Mouse (Mus musculus): ENCODE results near the gene Nprl3.
"Not testable (repeated sequence)": the region's sequence is repeated elsewhere in the genome, so short reads cannot be mapped to it uniquely, and the experiment has no call there.

The Nprl3 gene

GRCm38 (mm10) chr11:32267188-32267884, at the start of gene Nprl3:
Nprl3 (minus strand) TSS chr11:32267707.
- DNase-seq (ENCODE audit: low read depth, low spot score) = peak; percentile 96

- DNase-seq (ENCODE audit: low read depth, low spot score) = no peak
Observed at GRCm38 (mm10) chr11:32316009-32316408, 48.5 kb upstream of the Nprl3 start.

- DNase-seq (ENCODE audit: low read depth, low spot score) = no peak
Observed at GRCm38 (mm10) chr11:32309928-32310327, 42.4 kb upstream of the Nprl3 start.

- no peak for DNase-seq (ENCODE audit: low read depth, low spot score)
Observed at GRCm38 (mm10) chr11:32309446-32309845, 41.9 kb upstream of the Nprl3 start.

GRCm38 (mm10) chr11:32307006-32307405, 39.5 kb upstream of the Nprl3 start:
- no peak for DNase-seq (ENCODE audit: low read depth, low spot score)

GRCm38 (mm10) chr11:32303455-32303854, 35.9 kb upstream of the Nprl3 start:
- DNase-seq (ENCODE audit: low read depth, low spot score) = no peak

GRCm38 (mm10) chr11:32302824-32303419, 35.4 kb upstream of the Nprl3 start:
- no peak for DNase-seq (ENCODE audit: low read depth, low spot score)

- DNase-seq (ENCODE audit: low read depth, low spot score) = no peak
Observed at GRCm38 (mm10) chr11:32301506-32301905, 34.0 kb upstream of the Nprl3 start.

GRCm38 (mm10) chr11:32300279-32301267, 33.1 kb upstream of the Nprl3 start:
- DNase-seq (ENCODE audit: low read depth, low spot score) = no peak

GRCm38 (mm10) chr11:32299865-32300264, 32.4 kb upstream of the Nprl3 start, which contains the start of gene Hbq1a:
Hbq1a (plus strand) TSS chr11:32300069.
- DNase-seq (ENCODE audit: low read depth, low spot score) = peak; percentile 36

- DNase-seq (ENCODE audit: low read depth, low spot score) = no peak
Observed at GRCm38 (mm10) chr11:32298532-32298918, 31.0 kb upstream of the Nprl3 start.

- no peak for DNase-seq (ENCODE audit: low read depth, low spot score)
Observed at GRCm38 (mm10) chr11:32297866-32298531, 30.5 kb upstream of the Nprl3 start.

- DNase-seq (ENCODE audit: low read depth, low spot score) = not testable (repeated sequence)
Observed at GRCm38 (mm10) chr11:32297417-32297816, 29.9 kb upstream of the Nprl3 start.

GRCm38 (mm10) chr11:32296203-32296602, 28.7 kb upstream of the Nprl3 start, which contains the start of gene Hba-a2:
Hba-a2 (plus strand) TSS chr11:32296489.
- not testable (repeated sequence) for DNase-seq (ENCODE audit: low read depth, low spot score)

- not testable (repeated sequence) for DNase-seq (ENCODE audit: low read depth, low spot score)
Observed at GRCm38 (mm10) chr11:32293479-32293878, 26.0 kb upstream of the Nprl3 start.

- DNase-seq (ENCODE audit: low read depth, low spot score) = not testable (repeated sequence)
Observed at GRCm38 (mm10) chr11:32292819-32293218, 25.3 kb upstream of the Nprl3 start.

GRCm38 (mm10) chr11:32287493-32287825, 20.0 kb upstream of the Nprl3 start:
- no peak for DNase-seq (ENCODE audit: low read depth, low spot score)

GRCm38 (mm10) chr11:32286695-32287492, 19.4 kb upstream of the Nprl3 start, which contains the start of gene Hbq1b:
Hbq1b (plus strand) TSS chr11:32286965.
- DNase-seq (ENCODE audit: low read depth, low spot score) = peak; percentile 51

- DNase-seq (ENCODE audit: low read depth, low spot score) = not testable (repeated sequence)
Observed at GRCm38 (mm10) chr11:32285887-32286286, 18.4 kb upstream of the Nprl3 start.

GRCm38 (mm10) chr11:32285031-32285775, 17.7 kb upstream of the Nprl3 start:
- no peak for DNase-seq (ENCODE audit: low read depth, low spot score)
